Mouse (Mus musculus): Measurements from ENCODE around the gene Taar7b. TPM values are rescaled to one million over a fixed set of nuclear protein-coding genes. Genes with fewer than 3 reads are reported as not detected.

The Taar7b gene
- polyA plus RNA-seq, 1 experiment from 2014 or later, result not detected

GRCm38 (mm10) chr10:24037314-24037713 is 37.6 kb downstream of the Taar7b start, which contains the start of gene Taar7e:
TSS of gene Taar7e (plus strand) at chr10:24037614.
- Histone ChIP-seq H3K9ac (ENCODE audit: low read length) (no peak within 1 kb of the TSS), H3K27ac (ENCODE audit: low read depth, low read length) (no peak within 1 kb of the TSS), H3K27me3 (ENCODE audit: control insufficient read depth, insufficient read depth, low read length) (no peaks in the 10 kb centered on the region), H3K36me3 (ENCODE audit: control insufficient read depth, insufficient read depth, low read length) (no peaks in the 10 kb centered on the region), H3K4me2 (no peak within 1 kb of the TSS), H3K4me1 (ENCODE audit: control insufficient read depth, insufficient read depth, low read length) (no peaks in the 10 kb centered on the region), H3K9me3 (ENCODE audit: control insufficient read depth, low read length) (no peaks in the 10 kb centered on the region), H3K4me3 (ENCODE audit: low read depth, low read length) (no peak within 1 kb of the TSS)
- DNase-seq (ENCODE audit: low spot score, missing footprints) (no peak), ATAC-seq (ENCODE audit: low FRiP score) (no peak)
- WGBS, result 90% methylated on average over 2 of the region's 2 CpGs

- DNase-seq (ENCODE audit: low spot score, missing footprints) (no peak), ATAC-seq (ENCODE audit: low FRiP score) (no peak)
- H3K4me3 ChIP-seq (ENCODE audit: low read depth, low read length), result no peak overlapping the region
- H3K9me3 ChIP-seq (ENCODE audit: control insufficient read depth, low read length), result no peaks in the 10 kb centered on the region
- H3K9ac ChIP-seq (ENCODE audit: low read length), result no peak overlapping the region
- H3K27ac ChIP-seq (ENCODE audit: low read depth, low read length), result no peak overlapping the region
- no peaks in the 10 kb centered on the region for H3K36me3 ChIP-seq (ENCODE audit: control insufficient read depth, insufficient read depth, low read length)
- 78% methylated on average over 2 of the region's 2 CpGs for WGBS
- H3K4me2 ChIP-seq, result no peak overlapping the region
- no peaks in the 10 kb centered on the region for H3K27me3 ChIP-seq (ENCODE audit: control insufficient read depth, insufficient read depth, low read length)
- H3K4me1 ChIP-seq (ENCODE audit: control insufficient read depth, insufficient read depth, low read length), result no peaks in the 10 kb centered on the region
Observed at GRCm38 (mm10) chr10:24040120-24040869, 40.6 kb downstream of the Taar7b start.

GRCm38 (mm10) chr10:24049210-24049609 is 49.5 kb downstream of the Taar7b start, which contains the start of gene Taar7f:
TSS of gene Taar7f (plus strand) at chr10:24049510.
- ATAC-seq (ENCODE audit: low FRiP score) (no peak), DNase-seq (ENCODE audit: low spot score, missing footprints) (no peak)
- Histone ChIP-seq H3K9me3 (ENCODE audit: control insufficient read depth, low read length) (no peaks in the 10 kb centered on the region), H3K4me2 (no peak within 1 kb of the TSS), H3K36me3 (ENCODE audit: control insufficient read depth, insufficient read depth, low read length) (no peaks in the 10 kb centered on the region), H3K27ac (ENCODE audit: low read depth, low read length) (no peak within 1 kb of the TSS), H3K27me3 (ENCODE audit: control insufficient read depth, insufficient read depth, low read length) (no peaks in the 10 kb centered on the region), H3K4me3 (ENCODE audit: low read depth, low read length) (no peak within 1 kb of the TSS), H3K4me1 (ENCODE audit: control insufficient read depth, insufficient read depth, low read length) (no peaks in the 10 kb centered on the region), H3K9ac (ENCODE audit: low read length) (no peak within 1 kb of the TSS)

Other genes with a start within 250 kb of the Taar7b start
- gene Rps12, start 212.7 kb upstream of the Taar7b start, polyA plus RNA-seq (2014; fragmentation: Nextera tagmentation; extraction: Ambion mirVana), result 118 and 132 TPM in 2 replicates
- 14.5 and 16.6 TPM in 2 replicates for gene Slc18b1, start 203.0 kb upstream of the Taar7b start, polyA plus RNA-seq (2014; fragmentation: Nextera tagmentation; extraction: Ambion mirVana)
- not detected in 2 replicates for gene Vnn3, start 148.5 kb upstream of the Taar7b start, polyA plus RNA-seq (2014; fragmentation: Nextera tagmentation; extraction: Ambion mirVana)
- gene Vnn1, start 105.3 kb upstream of the Taar7b start, polyA plus RNA-seq (2014; fragmentation: Nextera tagmentation; extraction: Ambion mirVana), result 2.6 and 2.9 TPM in 2 replicates
- gene Taar1, start 79.6 kb upstream of the Taar7b start, polyA plus RNA-seq (2014; fragmentation: Nextera tagmentation; extraction: Ambion mirVana), result not detected in 2 replicates
- gene Taar2, start 61.4 kb upstream of the Taar7b start, polyA plus RNA-seq (2014; fragmentation: Nextera tagmentation; extraction: Ambion mirVana), result not detected in 2 replicates
- not detected in 2 replicates for gene Taar3, start 50.4 kb upstream of the Taar7b start, polyA plus RNA-seq (2014; fragmentation: Nextera tagmentation; extraction: Ambion mirVana)
- not detected in 2 replicates for gene Taar4, start 39.4 kb upstream of the Taar7b start, polyA plus RNA-seq (2014; fragmentation: Nextera tagmentation; extraction: Ambion mirVana)
- gene Taar5, start 29.2 kb upstream of the Taar7b start, polyA plus RNA-seq (2014; fragmentation: Nextera tagmentation; extraction: Ambion mirVana), result not detected in 2 replicates
- not detected in 2 replicates for gene Taar6, start 14.3 kb upstream of the Taar7b start, polyA plus RNA-seq (2014; fragmentation: Nextera tagmentation; extraction: Ambion mirVana)
- not detected in 2 replicates for gene Taar7a, start 6.5 kb upstream of the Taar7b start, polyA plus RNA-seq (2014; fragmentation: Nextera tagmentation; extraction: Ambion mirVana)
- gene Taar7d, start 27.3 kb downstream of the Taar7b start, polyA plus RNA-seq (2014; fragmentation: Nextera tagmentation; extraction: Ambion mirVana), result not detected in 2 replicates
- not detected in 2 replicates for gene Taar7e, start 37.7 kb downstream of the Taar7b start, polyA plus RNA-seq (2014; fragmentation: Nextera tagmentation; extraction: Ambion mirVana)
- not detected in 2 replicates for gene Taar7f, start 49.6 kb downstream of the Taar7b start, polyA plus RNA-seq (2014; fragmentation: Nextera tagmentation; extraction: Ambion mirVana)
- gene Taar8a, start 76.6 kb downstream of the Taar7b start, polyA plus RNA-seq (2014; fragmentation: Nextera tagmentation; extraction: Ambion mirVana), result not detected in 2 replicates
- gene Taar8b, start 92.4 kb downstream of the Taar7b start, polyA plus RNA-seq (2014; fragmentation: Nextera tagmentation; extraction: Ambion mirVana), result not detected in 2 replicates
- gene Taar8c, start 102.0 kb downstream of the Taar7b start, polyA plus RNA-seq (2014; fragmentation: Nextera tagmentation; extraction: Ambion mirVana), result not detected in 2 replicates
- not detected in 2 replicates for gene Taar9, start 109.6 kb downstream of the Taar7b start, polyA plus RNA-seq (2014; fragmentation: Nextera tagmentation; extraction: Ambion mirVana)
- gene Stx7, start 149.4 kb downstream of the Taar7b start, polyA plus RNA-seq (2014; fragmentation: Nextera tagmentation; extraction: Ambion mirVana), result 98.6 and 99.6 TPM in 2 replicates
- gene Moxd1, start 223.6 kb downstream of the Taar7b start, polyA plus RNA-seq (2014; fragmentation: Nextera tagmentation; extraction: Ambion mirVana), result 1.8 and 3.9 TPM in 2 replicates